Comparison of ENCODE assay signal across 8 mouse cellular contexts in the genomic region with DNA sequence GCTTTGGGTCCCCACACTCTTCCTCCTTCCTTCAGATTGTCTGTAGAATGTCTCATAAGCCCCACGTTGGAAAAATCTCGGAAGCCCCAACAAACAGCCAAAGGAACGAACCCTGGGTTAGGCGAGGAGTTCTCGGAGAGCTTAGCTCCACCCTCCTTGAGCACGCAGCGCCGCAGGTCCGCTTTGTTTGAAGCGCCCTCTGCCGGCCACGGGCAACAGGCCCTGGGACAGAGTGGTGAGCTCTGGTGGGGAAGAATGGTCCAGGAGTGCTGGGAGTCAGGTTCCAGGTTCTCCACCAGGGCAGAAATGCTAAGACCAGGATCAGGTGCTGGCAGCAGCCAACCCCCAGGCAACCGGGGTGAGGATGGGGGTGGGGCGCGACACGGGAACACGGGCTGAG. TPM values are rescaled to one million over a fixed set of nuclear protein-coding genes. Genes with fewer than 3 reads are reported as not detected.
DNase-seq lines count a peak whose midpoint lies in the region; ATAC-seq and TF ChIP-seq lines count a peak whose summit lies in the region.

No protein-coding gene starts in this region.

- H3K36me3 ChIP-seq in E14TG2a.4 (ENCODE audit: insufficient read depth, low read length): peaks cover 31% of the 10 kb centered on the region
- no peaks in the 10 kb centered on the region; the same call in 1 of the 2 replicates for H3K36me3 ChIP-seq in forebrain, embryonic 11.5 days (ENCODE audit: control insufficient read depth, insufficient read depth, low read length)
- peaks cover 5% of the 10 kb centered on the region; the same call in 1 of the 2 replicates for H3K36me3 ChIP-seq in heart, postnatal 0 days (replicated peaks; ENCODE audit: control insufficient read depth, insufficient read depth, low read length)
- H3K36me3 ChIP-seq in liver, postnatal 0 days (replicated peaks; ENCODE audit: insufficient read depth, low read length): peaks cover 8% of the 10 kb centered on the region
- H3K36me3 ChIP-seq in neural tube, embryonic 14.5 days (ENCODE audit: control insufficient read depth, insufficient read depth, low read length): no peaks in the 10 kb centered on the region

- peak; percentile 80 for ATAC-seq in forebrain, embryonic 11.5 days (replicated peaks; ENCODE audit: low FRiP score)
- ATAC-seq in heart, postnatal 0 days (ENCODE audit: insufficient read depth, low read depth): peak; percentile 86
- ATAC-seq in liver, postnatal 0 days: peak; percentile 78
- peak; percentile 68 for ATAC-seq in neural tube, embryonic 14.5 days (ENCODE audit: low read depth)

- TF ChIP-seq CTCF in E14TG2a.4 (conservative IDR thresholded peaks at IDR 0.05; ENCODE audit: low read length): peak; percentile 96
- peak; percentile 97 for TF ChIP-seq CTCF in heart, postnatal 0 days (IDR thresholded peaks at IDR 0.05; ENCODE audit: low read depth)
- peak; percentile 94 for TF ChIP-seq CTCF in liver, postnatal 0 days (IDR thresholded peaks at IDR 0.05; ENCODE audit: low read depth)

- H3K9ac ChIP-seq in forebrain, embryonic 11.5 days (ENCODE audit: low read length): no peak overlapping the region
- H3K9ac ChIP-seq in heart, postnatal 0 days (replicated peaks; ENCODE audit: low read depth, low read length): no peak overlapping the region
- no peak overlapping the region for H3K9ac ChIP-seq in liver, postnatal 0 days (replicated peaks)
- no peak overlapping the region for H3K9ac ChIP-seq in neural tube, embryonic 14.5 days (replicated peaks; ENCODE audit: low read depth, low read length)

- H3K4me3 ChIP-seq in E14TG2a.4 (replicated peaks; ENCODE audit: low read length): peak overlapping the region; percentile 20; the same call in 1 of the 2 replicates
- no peak overlapping the region for H3K4me3 ChIP-seq in forebrain, embryonic 11.5 days (ENCODE audit: low read depth, low read length)
- no peak overlapping the region; the same call in 1 of the 2 replicates for H3K4me3 ChIP-seq in heart, postnatal 0 days (ENCODE audit: low read depth, low read length)
- H3K4me3 ChIP-seq in liver, postnatal 0 days (ENCODE audit: low read depth, low read length): no peak overlapping the region
- H3K4me3 ChIP-seq in neural tube, embryonic 14.5 days (ENCODE audit: low read depth, low read length): no peak overlapping the region

- DNase-seq in c-Kit-positive CD71-positive TER-119-negative erythroid progenitor cells, embryonic 14.5 days (ENCODE audit: low read depth): peak; percentile 61
- peak; percentile 93 for DNase-seq in forebrain, embryonic 11.5 days (ENCODE audit: low spot score)
- peak; percentile 80 for DNase-seq in heart, postnatal 0 days (ENCODE audit: low spot score)
- peak; percentile 86 to 90 for DNase-seq in kidney, postnatal 25 days
- DNase-seq in liver, postnatal 0 days: peak; percentile 90
- DNase-seq in thymus, adult 18-20 months: peak; percentile 59 to 66

- H3K4me2 ChIP-seq in forebrain, embryonic 11.5 days (ENCODE audit: low read depth, low read length, severe bottlenecking): 0 out of 2 replicates have a peak overlapping the region, but pooled peaks have one; percentile 15
- H3K4me2 ChIP-seq in heart, postnatal 0 days (ENCODE audit: low read depth, low read length): peak overlapping the region; percentile 46
- H3K4me2 ChIP-seq in liver, postnatal 0 days (ENCODE audit: low read depth, low read length): peak overlapping the region; percentile 29; the same call in 1 of the 2 replicates
- H3K4me2 ChIP-seq in neural tube, embryonic 14.5 days (ENCODE audit: low read depth, low read length): peak overlapping the region; percentile 18; the same call in 1 of the 2 replicates

- peaks cover 82% of the 10 kb centered on the region for H3K4me1 ChIP-seq in E14TG2a.4 (replicated peaks; ENCODE audit: low read depth, low read length)
- H3K4me1 ChIP-seq in forebrain, embryonic 11.5 days (replicated peaks; ENCODE audit: control insufficient read depth, insufficient read depth, low read length): peaks cover 7% of the 10 kb centered on the region
- H3K4me1 ChIP-seq in heart, postnatal 0 days (ENCODE audit: control insufficient read depth, insufficient read depth): no peaks in the 10 kb centered on the region
- peaks cover 3% of the 10 kb centered on the region; the same call in 1 of the 2 replicates for H3K4me1 ChIP-seq in liver, postnatal 0 days (ENCODE audit: insufficient read depth)
- no peaks in the 10 kb centered on the region for H3K4me1 ChIP-seq in neural tube, embryonic 14.5 days (ENCODE audit: control insufficient read depth, insufficient read depth, low read length)

- WGBS in forebrain, embryonic 11.5 days: 3% methylated on average over 17 of the region's 17 CpGs
- 3% methylated on average over 17 of the region's 17 CpGs for WGBS in heart, postnatal 0 days
- WGBS in liver, postnatal 0 days (ENCODE audit: insufficient replicate concordance): 3% methylated on average over 16 of the region's 17 CpGs
- WGBS in neural tube, embryonic 14.5 days: 3% methylated on average over 17 of the region's 17 CpGs

- H3K9me3 ChIP-seq in E14TG2a.4 (ENCODE audit: low read length): no peaks in the 10 kb centered on the region
- H3K9me3 ChIP-seq in forebrain, embryonic 11.5 days (ENCODE audit: control insufficient read depth, low read length): no peaks in the 10 kb centered on the region
- no peaks in the 10 kb centered on the region for H3K9me3 ChIP-seq in heart, postnatal 0 days (replicated peaks; ENCODE audit: control insufficient read depth, low read length)
- no peaks in the 10 kb centered on the region for H3K9me3 ChIP-seq in liver, postnatal 0 days (ENCODE audit: low read length)
- H3K9me3 ChIP-seq in neural tube, embryonic 14.5 days (ENCODE audit: control insufficient read depth, low read length): no peaks in the 10 kb centered on the region

- no peak for TF ChIP-seq EP300 in heart, postnatal 0 days (IDR thresholded peaks at IDR 0.05; ENCODE audit: low read depth)
- TF ChIP-seq EP300 in liver, postnatal 0 days (IDR thresholded peaks at IDR 0.05; ENCODE audit: low read depth): no peak

- H3K27ac ChIP-seq in forebrain, embryonic 11.5 days (ENCODE audit: low read depth, low read length): no peak overlapping the region
- no peak overlapping the region for H3K27ac ChIP-seq in heart, postnatal 0 days (ENCODE audit: low read depth)
- no peak overlapping the region for H3K27ac ChIP-seq in liver, postnatal 0 days (ENCODE audit: low read depth)
- H3K27ac ChIP-seq in neural tube, embryonic 14.5 days (ENCODE audit: low read depth, low read length): no peak overlapping the region

- H3K27me3 ChIP-seq in E14TG2a.4 (ENCODE audit: insufficient read depth, low read length): peaks cover 31% of the 10 kb centered on the region
- no peaks in the 10 kb centered on the region for H3K27me3 ChIP-seq in forebrain, embryonic 11.5 days (ENCODE audit: control insufficient read depth, insufficient read depth, low read length)
- H3K27me3 ChIP-seq in heart, postnatal 0 days (ENCODE audit: control insufficient read depth, insufficient read depth, low read length): no peaks in the 10 kb centered on the region
- peaks cover 2% of the 10 kb centered on the region; the same call in 1 of the 2 replicates for H3K27me3 ChIP-seq in liver, postnatal 0 days (ENCODE audit: insufficient read depth, low read length)
- no peaks in the 10 kb centered on the region for H3K27me3 ChIP-seq in neural tube, embryonic 14.5 days (ENCODE audit: control insufficient read depth, insufficient read depth, low read length)

RNA-seq across cellular contexts. Expression of a gene that starts 30.0 kb away (rescaled TPM):
- polyA plus RNA-seq in forebrain, embryonic 11.5 days (2014; fragmentation: Nextera tagmentation; extraction: Ambion mirVana): 20.6 and 23.6 TPM in 2 replicates
- total RNA-seq in heart, postnatal 0 days (2014; rRNA removed; ENCODE audit: low replicate concordance): 64.6 and 68.2 TPM in 2 replicates
- polyA plus RNA-seq in heart, postnatal 0 days (2015; fragmentation: Nextera tagmentation; extraction: Ambion mirVana): 6.2 and 6.7 TPM in 2 replicates
- polyA plus RNA-seq in liver, postnatal 0 days (2015; fragmentation: Nextera tagmentation; extraction: Ambion mirVana): 0.82 TPM in 2 replicates
- polyA plus RNA-seq in neural tube, embryonic 14.5 days (2014; fragmentation: Nextera tagmentation; extraction: Ambion mirVana): 2.7 and 5.3 TPM in 2 replicates

RNA-seq across cellular contexts. Expression of a gene that starts 59.9 kb away (rescaled TPM):
- polyA plus RNA-seq in forebrain, embryonic 11.5 days (2014; fragmentation: Nextera tagmentation; extraction: Ambion mirVana): 26.1 and 27.8 TPM in 2 replicates
- total RNA-seq in heart, postnatal 0 days (2014; rRNA removed; ENCODE audit: low replicate concordance): 14.2 and 21.0 TPM in 2 replicates
- polyA plus RNA-seq in heart, postnatal 0 days (2015; fragmentation: Nextera tagmentation; extraction: Ambion mirVana): 3.3 and 4.1 TPM in 2 replicates
- 5.9 and 6.2 TPM in 2 replicates for polyA plus RNA-seq in liver, postnatal 0 days (2015; fragmentation: Nextera tagmentation; extraction: Ambion mirVana)
- 28.7 and 29.1 TPM in 2 replicates for polyA plus RNA-seq in neural tube, embryonic 14.5 days (2014; fragmentation: Nextera tagmentation; extraction: Ambion mirVana)
